Mouse (Mus musculus) forebrain, embryonic 15.5 days (tissue): ENCODE measurements around the gene Mgll. TPM values are rescaled to one million over a fixed set of nuclear protein-coding genes. Genes with fewer than 3 reads are reported as not detected.

ENCODE experiments used
- ATAC-seq: fragments of 200-750 bp; cut with Nextera tagmentation; replicated peaks from 2 replicates; pipeline ENCODE4 v1.8.0; 2017; ENCODE audit warnings: mild to moderate bottlenecking, moderate TSS enrichment, moderate library complexity
- H3K27ac ChIP-seq: fragments of 300-500 bp; sonication (generic); replicated peaks from 2 replicates; pipeline ENCODE4 v1.5.1; 2015; ENCODE audit warnings: mild to moderate bottlenecking, inconsistent platforms
- H3K27me3 ChIP-seq: fragments of 300-500 bp; sonication (generic); 2 replicates; pipeline ENCODE4 v1.6.1; 2015; ENCODE audit warnings: inconsistent platforms
- H3K36me3 ChIP-seq: fragments of 300-500 bp; sonication (generic); 2 replicates; pipeline ENCODE4 v1.6.1; 2015; ENCODE audit warnings: mild to moderate bottlenecking, inconsistent platforms
- H3K4me1 ChIP-seq: fragments of 300-500 bp; sonication (generic); 2 replicates; pipeline ENCODE4 v1.6.1; 2015; ENCODE audit warnings: inconsistent platforms
- H3K4me2 ChIP-seq: fragments of 300-500 bp; sonication (generic); replicated peaks from 2 replicates; pipeline ENCODE4 v1.6.1; 2015; ENCODE audit warnings: mild to moderate bottlenecking, inconsistent platforms
- H3K4me3 ChIP-seq: fragments of 300-500 bp; sonication (generic); 2 replicates; pipeline ENCODE4 v1.5.1; 2015; ENCODE audit warnings: mild to moderate bottlenecking, inconsistent platforms
- H3K9ac ChIP-seq: fragments of 300-500 bp; sonication (generic); replicated peaks from 2 replicates; pipeline ENCODE4 v1.6.1; 2015; ENCODE audit warnings: mild to moderate bottlenecking, inconsistent platforms
- H3K9me3 ChIP-seq: fragments of 300-500 bp; sonication (generic); 2 replicates; pipeline ENCODE4 v1.6.1; 2016; ENCODE audit warnings: inconsistent platforms
- WGBS: fragments of 180-500 bp; shearing (Covaris S2); methylation state at CpG from one replicate; pipeline ENCODE4 v1.1.7; 2015; ENCODE audit warnings: mixed read lengths; 5-methylcytosine and 5-hydroxymethylcytosine counted together
- polyA plus RNA-seq: library from polyadenylated mRNA; unstranded; fragments of >200 nt; fragmentation: Nextera tagmentation; extraction: Ambion mirVana; gene quantifications from 2 replicates; pipeline ENCODE4 v1.2.1, GENCODE M21; 2015

Mgll gene
- polyA plus RNA-seq, 1 experiment from 2014 or later, result 25.0 TPM

DNA sequence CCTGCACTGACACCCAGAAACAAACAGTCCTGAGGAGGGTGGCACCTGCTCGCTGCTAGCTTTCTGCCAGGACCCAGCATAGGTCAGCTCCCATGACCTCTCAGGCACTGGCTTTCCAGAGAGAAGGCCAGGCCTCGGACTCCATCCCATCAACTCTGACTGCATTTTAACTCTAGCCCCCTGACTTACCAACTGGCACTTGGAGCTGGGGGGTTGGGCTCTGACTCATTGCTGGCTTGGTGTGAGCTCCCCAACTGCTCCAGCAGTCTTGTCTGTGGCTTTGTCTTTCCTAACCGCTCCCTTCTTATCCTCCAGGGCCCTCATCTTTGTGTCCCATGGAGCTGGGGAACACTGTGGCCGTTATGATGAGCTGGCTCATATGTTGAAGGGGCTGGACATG, 40.1 kb downstream of the Mgll start:
- H3K4me3 ChIP-seq, result no peak overlapping the region
- peaks cover 27% of the 10 kb centered on the region for H3K4me1 ChIP-seq
- no peaks in the 10 kb centered on the region for H3K36me3 ChIP-seq
- 80% methylated on average over 4 of the region's 4 CpGs for WGBS
- no peaks in the 10 kb centered on the region for H3K27me3 ChIP-seq
- ATAC-seq, result no peak
- H3K27ac ChIP-seq, result no peak overlapping the region
- H3K4me2 ChIP-seq, result no peak overlapping the region
- no peaks in the 10 kb centered on the region for H3K9me3 ChIP-seq
- no peak overlapping the region for H3K9ac ChIP-seq

DNA sequence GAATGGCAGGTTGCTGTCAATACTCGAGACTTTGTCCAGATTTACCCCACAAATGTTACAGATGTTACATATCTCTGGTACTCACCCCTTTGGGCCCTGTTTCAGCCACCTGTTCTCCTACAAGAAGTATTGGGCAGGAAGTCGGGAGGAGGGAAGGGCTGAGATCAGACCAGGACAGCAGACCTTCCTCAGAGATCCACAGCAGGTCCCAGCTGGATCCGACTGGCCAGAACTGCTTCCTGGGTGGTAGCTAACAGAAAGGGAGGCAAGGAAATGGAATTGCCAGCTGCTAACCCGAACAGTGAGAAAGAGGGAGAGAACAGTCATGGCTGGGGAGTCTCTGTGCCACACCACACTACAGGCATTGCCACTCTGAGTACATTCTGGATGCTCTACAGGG, 43.5 kb downstream of the Mgll start:
- no peak overlapping the region for H3K27ac ChIP-seq
- peaks cover 20% of the 10 kb centered on the region for H3K4me1 ChIP-seq
- no peaks in the 10 kb centered on the region for H3K9me3 ChIP-seq
- no peak overlapping the region for H3K4me2 ChIP-seq
- H3K27me3 ChIP-seq, result no peaks in the 10 kb centered on the region
- no peak for ATAC-seq
- no peaks in the 10 kb centered on the region for H3K36me3 ChIP-seq
- H3K4me3 ChIP-seq, result no peak overlapping the region
- no peak overlapping the region for H3K9ac ChIP-seq
- 80% methylated on average over 4 of the region's 4 CpGs for WGBS

DNA sequence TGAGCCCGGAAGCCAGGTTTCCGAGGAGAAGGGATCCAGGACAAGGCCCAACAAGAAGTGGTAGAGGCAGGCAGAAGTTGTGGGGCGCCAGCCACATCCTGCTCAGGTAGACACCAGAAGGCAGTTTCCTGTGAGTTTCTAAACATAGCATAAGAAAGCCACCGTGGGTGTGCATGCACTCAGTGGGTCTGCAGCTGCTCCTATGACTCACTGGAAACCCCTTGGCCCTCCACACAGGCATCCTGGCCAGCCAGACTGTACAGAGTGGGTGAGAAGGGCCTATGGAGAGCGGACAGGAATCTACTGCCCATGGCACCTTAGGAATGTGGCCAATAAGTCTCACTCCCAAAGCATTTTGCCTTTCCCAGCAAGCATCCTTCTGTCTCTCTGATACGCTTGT, 45.5 kb downstream of the Mgll start:
- no peak overlapping the region for H3K4me3 ChIP-seq
- no peaks in the 10 kb centered on the region for H3K36me3 ChIP-seq
- H3K27me3 ChIP-seq, result no peaks in the 10 kb centered on the region
- WGBS, result 83% methylated on average over 6 of the region's 6 CpGs
- peaks cover 20% of the 10 kb centered on the region for H3K4me1 ChIP-seq
- H3K9me3 ChIP-seq, result no peaks in the 10 kb centered on the region
- peak overlapping the region; percentile 72; the same call in 1 of the 2 replicates for H3K27ac ChIP-seq
- no peak overlapping the region for H3K4me2 ChIP-seq
- no peak overlapping the region for H3K9ac ChIP-seq
- no peak for ATAC-seq

DNA sequence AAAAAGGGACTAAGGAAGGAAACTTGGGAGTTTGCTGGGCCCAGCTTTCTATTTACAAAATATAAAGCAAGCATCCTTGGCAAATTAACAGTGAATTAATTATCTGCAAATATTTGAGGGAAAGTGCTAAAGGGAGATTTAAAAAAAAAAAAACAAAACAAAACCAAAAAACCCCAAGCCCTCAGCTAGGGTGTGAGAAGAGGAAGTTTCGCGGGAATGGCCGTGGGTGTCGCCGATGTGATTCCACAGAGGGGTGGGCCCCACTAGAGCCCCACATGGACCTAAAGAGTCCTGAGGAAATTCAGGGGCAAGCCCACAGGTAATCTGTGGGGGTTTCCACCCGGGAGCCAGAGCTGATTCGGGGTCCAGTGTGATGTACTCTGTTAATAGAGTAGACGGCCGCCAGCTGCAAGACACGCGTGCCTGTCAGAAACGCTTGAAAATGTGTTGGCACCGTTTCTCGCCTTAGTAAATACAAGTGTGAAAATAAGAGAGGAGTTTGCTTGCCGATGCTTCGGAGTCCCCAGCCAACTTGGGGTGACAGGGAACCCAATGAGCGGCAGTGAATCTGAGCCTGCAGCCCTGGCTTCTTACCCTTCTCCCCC, 46.2 kb downstream of the Mgll start:
- H3K4me1 ChIP-seq, result peaks cover 20% of the 10 kb centered on the region
- peak overlapping the region; percentile 72 for H3K27ac ChIP-seq
- no peaks in the 10 kb centered on the region for H3K9me3 ChIP-seq
- no peak overlapping the region for H3K4me3 ChIP-seq
- H3K4me2 ChIP-seq, result 0 out of 2 replicates have a peak overlapping the region, but pooled peaks have one; percentile 18
- no peak overlapping the region for H3K9ac ChIP-seq
- no peaks in the 10 kb centered on the region for H3K27me3 ChIP-seq
- 0 out of 2 replicates have a peak, but pooled peaks have one; percentile 37 for ATAC-seq
- 57% methylated on average over 17 of the region's 17 CpGs for WGBS
- no peaks in the 10 kb centered on the region for H3K36me3 ChIP-seq

DNA sequence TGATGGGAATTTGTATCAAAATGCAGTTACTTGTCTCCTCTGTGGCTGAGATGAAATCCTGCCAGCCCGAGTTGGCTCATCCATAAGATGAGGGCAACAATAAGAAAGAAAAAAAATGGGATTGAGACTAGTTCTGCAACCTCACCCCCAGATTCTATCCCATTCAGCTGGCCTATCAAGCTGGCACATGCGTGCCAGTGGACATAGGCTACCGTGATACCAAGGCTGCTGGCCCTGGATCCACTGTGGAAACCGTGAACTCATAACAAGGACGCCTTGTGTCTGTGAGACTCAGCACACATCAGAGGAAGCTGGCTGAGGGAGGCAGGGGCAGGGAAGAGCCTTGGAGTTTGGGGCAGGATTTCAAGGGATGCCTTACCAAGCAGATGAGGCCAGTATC, 46.8 kb downstream of the Mgll start:
- Histone ChIP-seq H3K9ac (no peak overlapping the region), H3K9me3 (no peaks in the 10 kb centered on the region), H3K4me1 (peaks cover 20% of the 10 kb centered on the region), H3K36me3 (no peaks in the 10 kb centered on the region), H3K27me3 (no peaks in the 10 kb centered on the region), H3K4me2 (no peak overlapping the region), H3K4me3 (no peak overlapping the region), H3K27ac (peak overlapping the region; percentile 72)
- no peak for ATAC-seq
- WGBS, result 65% methylated on average over 5 of the region's 5 CpGs

DNA sequence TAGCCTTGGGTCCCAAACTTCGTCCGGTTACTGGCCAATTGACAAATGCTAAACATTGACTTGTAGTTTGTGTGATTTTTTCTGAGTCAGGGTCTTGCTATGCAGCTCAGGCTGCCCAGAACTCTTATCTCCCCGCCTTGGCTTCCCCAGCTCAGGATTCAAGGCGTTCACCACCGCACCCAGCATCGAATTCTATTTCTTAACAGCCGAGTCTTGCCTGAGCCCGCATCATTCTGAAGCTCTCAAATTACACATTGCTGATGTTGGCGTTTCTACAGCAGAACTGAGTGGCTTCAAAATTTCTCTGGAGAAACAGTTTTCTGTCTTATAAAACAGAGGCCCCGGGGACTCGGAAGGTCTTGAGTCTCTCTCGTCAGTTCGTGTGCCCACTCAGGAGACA, 47.8 kb downstream of the Mgll start:
- no peaks in the 10 kb centered on the region for H3K36me3 ChIP-seq
- no peak overlapping the region for H3K9ac ChIP-seq
- H3K4me1 ChIP-seq, result peaks cover 20% of the 10 kb centered on the region
- no peak overlapping the region for H3K27ac ChIP-seq
- ATAC-seq, result no peak
- H3K4me2 ChIP-seq, result no peak overlapping the region
- no peak overlapping the region for H3K4me3 ChIP-seq
- no peaks in the 10 kb centered on the region for H3K27me3 ChIP-seq
- no peaks in the 10 kb centered on the region for H3K9me3 ChIP-seq
- 87% methylated on average over 13 of the region's 13 CpGs for WGBS

DNA sequence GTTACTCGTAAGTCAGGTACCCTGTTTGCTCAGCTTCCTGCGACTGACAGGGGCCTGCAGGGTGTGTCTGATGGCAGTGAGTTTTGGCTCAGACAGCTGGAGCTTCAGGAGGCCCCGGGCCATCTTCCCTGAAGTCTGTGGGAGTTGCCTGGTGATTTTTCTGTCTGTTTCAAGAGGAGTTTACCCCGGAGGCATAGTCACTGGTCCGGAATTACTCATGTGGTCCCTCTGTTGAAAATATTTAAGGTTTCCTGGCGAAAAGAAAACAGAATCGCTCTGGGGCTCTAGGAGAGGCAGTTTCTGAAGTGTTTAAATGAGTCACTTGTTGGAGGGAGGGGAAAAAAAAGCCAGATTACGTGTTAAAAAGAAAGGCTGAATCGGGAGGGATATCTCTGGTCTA, 49.8 kb downstream of the Mgll start:
- Histone ChIP-seq H3K4me1 (peaks cover 20% of the 10 kb centered on the region), H3K4me2 (no peak overlapping the region), H3K9ac (no peak overlapping the region), H3K9me3 (no peaks in the 10 kb centered on the region), H3K4me3 (no peak overlapping the region), H3K27ac (no peak overlapping the region), H3K27me3 (no peaks in the 10 kb centered on the region), H3K36me3 (no peaks in the 10 kb centered on the region)
- ATAC-seq, result no peak
- 86% methylated on average over 9 of the region's 9 CpGs for WGBS

DNA sequence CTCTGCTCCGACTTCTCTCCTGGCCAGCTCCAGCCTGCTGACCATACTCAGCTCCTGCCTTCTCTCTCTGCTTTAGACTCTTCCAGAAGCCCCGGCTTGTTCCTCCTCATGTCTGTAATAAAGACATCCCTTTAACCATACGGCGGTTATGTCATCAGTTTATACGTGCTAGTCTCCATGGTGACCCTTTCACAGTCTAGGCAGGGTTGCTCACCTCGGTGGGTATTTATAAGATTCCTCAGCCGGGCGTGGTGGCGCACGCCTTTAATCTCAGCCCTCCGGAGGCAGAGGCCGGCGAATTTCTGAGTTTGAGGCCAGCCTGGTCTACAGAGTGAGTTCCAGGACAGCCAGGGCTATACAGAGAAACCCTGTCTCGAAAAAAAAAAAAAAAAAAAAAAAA, 51.1 kb downstream of the Mgll start:
- no peak for ATAC-seq
- 70% methylated on average over 14 of the region's 14 CpGs for WGBS
- no peak overlapping the region for H3K4me3 ChIP-seq

DNA sequence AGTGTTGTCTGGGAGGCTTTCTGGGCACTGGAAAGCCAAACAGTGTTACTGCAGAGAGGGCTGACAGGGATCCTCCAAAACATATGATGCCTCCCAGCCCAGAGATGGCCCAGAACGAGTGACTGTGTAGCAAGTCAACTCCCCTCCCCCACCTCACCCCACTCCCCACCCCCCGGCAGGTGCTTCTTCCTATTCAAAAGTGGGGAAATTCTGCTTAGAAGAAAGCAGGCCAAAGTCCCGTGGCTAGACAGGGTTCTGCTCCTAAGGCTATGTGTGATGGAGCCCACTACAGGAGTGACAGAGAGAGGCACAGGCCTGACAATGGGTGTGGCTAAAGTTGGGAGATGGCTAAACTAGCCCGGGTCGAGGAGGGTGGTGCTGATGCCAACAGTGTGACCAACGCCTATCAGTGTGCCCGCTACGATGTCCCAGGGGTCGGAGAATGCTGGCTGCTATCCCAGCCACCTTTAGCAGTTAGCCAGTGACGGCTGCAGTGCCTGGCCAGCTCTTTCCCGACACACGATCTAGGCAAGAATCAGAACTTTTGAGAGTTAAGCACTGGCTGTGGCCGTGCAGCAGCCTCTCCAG, 52.2 kb downstream of the Mgll start:
- Histone ChIP-seq H3K9ac (no peak overlapping the region), H3K27me3 (no peaks in the 10 kb centered on the region), H3K4me2 (no peak overlapping the region), H3K36me3 (no peaks in the 10 kb centered on the region), H3K27ac (no peak overlapping the region), H3K4me1 (no peaks in the 10 kb centered on the region), H3K9me3 (no peaks in the 10 kb centered on the region), H3K4me3 (no peak overlapping the region)
- WGBS, result 59% methylated on average over 13 of the region's 13 CpGs
- no peak for ATAC-seq

More for the DNA sequence above, 51.1 kb downstream of the Mgll start:
- H3K9me3 ChIP-seq, result no peaks in the 10 kb centered on the region
- H3K4me2 ChIP-seq, result no peak overlapping the region
- no peaks in the 10 kb centered on the region for H3K36me3 ChIP-seq
- H3K27me3 ChIP-seq, result no peaks in the 10 kb centered on the region
- no peak overlapping the region for H3K9ac ChIP-seq
- H3K4me1 ChIP-seq, result peaks cover 11% of the 10 kb centered on the region
- no peak overlapping the region for H3K27ac ChIP-seq

DNA sequence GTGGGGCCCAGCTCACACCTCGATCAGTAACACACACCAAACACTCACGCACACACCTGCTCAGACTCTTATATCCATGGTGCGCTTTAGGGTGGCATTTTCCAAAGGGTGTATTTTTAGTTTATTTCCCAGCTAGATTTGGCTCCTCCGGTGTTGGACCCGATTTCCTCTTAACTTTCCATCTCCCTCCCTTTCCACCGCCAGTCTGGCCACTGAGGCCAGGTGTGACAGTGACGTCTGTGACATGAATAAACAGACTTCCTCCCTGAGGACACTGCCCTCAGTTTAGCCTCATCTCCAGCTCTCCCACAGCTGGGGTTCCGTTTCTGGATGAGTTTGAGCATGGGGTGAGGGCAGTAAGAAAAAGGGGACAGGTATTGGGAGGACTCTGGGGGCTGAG, 52.8 kb downstream of the Mgll start:
- WGBS, result 82% methylated on average over 8 of the region's 8 CpGs
- Histone ChIP-seq H3K4me1 (no peaks in the 10 kb centered on the region), H3K27me3 (no peaks in the 10 kb centered on the region), H3K27ac (no peak overlapping the region), H3K36me3 (no peaks in the 10 kb centered on the region), H3K9me3 (no peaks in the 10 kb centered on the region), H3K9ac (no peak overlapping the region), H3K4me3 (no peak overlapping the region), H3K4me2 (no peak overlapping the region)
- ATAC-seq, result no peak

DNA sequence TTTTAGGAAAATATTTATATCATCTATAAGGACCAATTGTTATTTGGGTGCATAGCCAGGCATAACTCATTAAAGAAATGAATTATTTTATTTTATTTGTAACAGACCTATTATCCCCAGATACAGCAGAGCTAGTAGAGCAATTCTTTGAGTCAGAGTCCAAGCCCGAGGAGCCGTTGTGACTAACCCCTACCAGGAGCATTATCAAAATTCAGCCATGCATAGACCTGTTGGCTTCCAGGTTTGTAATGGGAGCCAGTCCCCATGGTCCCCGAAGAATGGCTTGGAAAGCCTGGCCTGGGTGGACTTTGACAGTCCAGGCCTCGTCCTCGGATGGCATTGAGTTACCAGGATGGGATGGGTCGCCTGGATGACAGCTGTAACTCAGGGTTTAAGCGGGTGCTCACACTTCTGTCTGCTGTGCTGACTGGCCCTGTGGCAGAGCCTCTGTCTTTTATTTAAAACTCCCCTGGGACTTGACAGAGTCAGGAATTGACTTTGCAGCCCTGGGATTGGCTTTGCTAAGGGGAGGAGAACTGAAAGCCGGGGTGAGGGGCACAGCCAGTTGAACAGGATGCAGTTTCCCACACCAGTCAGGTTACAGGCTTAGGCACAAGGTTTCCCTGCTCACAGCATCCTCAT, 54.0 kb downstream of the Mgll start:
- no peak for ATAC-seq
- H3K27ac ChIP-seq, result no peak overlapping the region
- H3K4me3 ChIP-seq, result no peak overlapping the region
- H3K4me1 ChIP-seq, result no peaks in the 10 kb centered on the region
- H3K9ac ChIP-seq, result no peak overlapping the region
- no peak overlapping the region for H3K4me2 ChIP-seq
- H3K9me3 ChIP-seq, result no peaks in the 10 kb centered on the region
- WGBS, result 20% methylated on average over 8 of the region's 8 CpGs
- H3K27me3 ChIP-seq, result no peaks in the 10 kb centered on the region
- no peaks in the 10 kb centered on the region for H3K36me3 ChIP-seq

DNA sequence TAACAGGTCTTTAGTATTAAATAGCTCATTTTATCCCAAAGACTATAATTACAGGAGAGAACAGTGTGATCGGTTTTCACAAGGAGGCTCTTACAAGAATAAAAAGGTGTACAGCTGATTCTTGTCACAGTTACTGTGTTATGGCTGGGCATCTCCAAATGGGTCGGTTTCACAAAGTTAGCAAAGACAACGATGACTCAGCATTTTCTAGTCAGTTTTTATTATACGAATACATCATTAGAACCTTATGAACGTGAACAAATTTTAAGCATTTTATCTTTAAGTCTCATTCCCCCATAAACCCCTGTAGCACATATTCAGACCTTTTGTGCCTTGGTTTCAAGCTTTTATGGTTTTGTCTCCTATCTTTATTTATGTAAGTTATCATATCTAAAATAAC, 55.5 kb downstream of the Mgll start:
- H3K36me3 ChIP-seq, result no peaks in the 10 kb centered on the region
- H3K9ac ChIP-seq, result no peak overlapping the region
- H3K4me1 ChIP-seq, result peaks cover 1% of the 10 kb centered on the region; the same call in 1 of the 2 replicates
- ATAC-seq, result no peak
- H3K27me3 ChIP-seq, result no peaks in the 10 kb centered on the region
- H3K27ac ChIP-seq, result no peak overlapping the region
- WGBS, result 85% methylated on average over 5 of the region's 5 CpGs
- no peaks in the 10 kb centered on the region for H3K9me3 ChIP-seq
- H3K4me3 ChIP-seq, result no peak overlapping the region
- H3K4me2 ChIP-seq, result no peak overlapping the region
